Mouse (Mus musculus) telencephalon, adult 2 months (tissue): Measurements from ENCODE around the gene Ddit4.

Experiments used
- DNase-seq: peaks from one replicate; pipeline ENCODE4 v3.0.0-alpha.2; 2011; ENCODE audit warnings: low read depth, low spot score

Gene Ddit4

GRCm38 (mm10) chr10:59949255-59949648, 2.4 kb downstream of the Ddit4 start:
- DNase-seq, result no peak

DNA sequence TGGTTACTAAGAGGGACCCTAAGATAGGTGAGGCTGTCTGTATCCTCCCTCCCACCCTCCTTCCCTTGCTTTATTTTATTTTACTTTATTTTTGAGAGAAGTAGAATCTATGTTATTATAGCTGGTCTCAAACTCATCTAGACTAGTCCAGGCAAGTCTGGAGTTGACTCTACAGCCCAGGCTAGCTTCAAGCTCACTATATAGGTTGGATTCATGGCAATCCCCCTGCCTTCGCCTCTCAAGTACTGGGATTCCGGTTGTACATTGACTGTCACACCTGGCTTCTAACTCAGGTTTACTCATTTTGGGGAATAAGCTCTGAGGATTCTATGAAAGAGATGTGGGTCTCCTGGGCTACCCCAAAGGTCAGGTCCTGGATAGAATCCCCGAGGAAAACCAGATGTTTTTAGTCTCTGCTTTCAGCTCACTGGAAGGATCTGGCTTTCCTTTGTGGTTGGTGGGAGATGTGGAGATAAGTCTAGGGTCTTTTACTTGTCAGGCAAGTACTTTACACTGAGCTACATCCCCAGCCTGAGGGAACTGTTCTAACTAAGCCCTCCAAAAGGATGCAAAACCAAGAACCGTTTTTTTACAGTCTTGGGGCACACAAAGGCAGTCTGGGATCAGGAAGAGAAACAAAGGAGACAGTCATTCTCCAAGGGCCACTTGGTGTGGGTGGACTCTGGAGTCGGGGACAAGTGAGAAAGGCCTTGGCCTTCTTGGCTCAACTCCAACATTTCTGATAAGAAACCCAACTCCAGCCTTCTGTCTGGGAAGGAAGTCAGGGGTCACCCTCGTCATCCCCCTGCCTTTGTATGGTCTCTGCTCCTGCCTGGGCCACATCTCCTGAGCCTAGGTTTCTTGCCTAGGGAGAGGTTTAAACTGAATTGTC, 3.0 kb downstream of the Ddit4 start:
- no peak for DNase-seq

- no peak for DNase-seq
These were observed 4.1 kb downstream of the Ddit4 start for GRCm38 (mm10) chr10:59947296-59948073.

- no peak for DNase-seq
These were observed 5.3 kb downstream of the Ddit4 start for GRCm38 (mm10) chr10:59946362-59946761.

DNA sequence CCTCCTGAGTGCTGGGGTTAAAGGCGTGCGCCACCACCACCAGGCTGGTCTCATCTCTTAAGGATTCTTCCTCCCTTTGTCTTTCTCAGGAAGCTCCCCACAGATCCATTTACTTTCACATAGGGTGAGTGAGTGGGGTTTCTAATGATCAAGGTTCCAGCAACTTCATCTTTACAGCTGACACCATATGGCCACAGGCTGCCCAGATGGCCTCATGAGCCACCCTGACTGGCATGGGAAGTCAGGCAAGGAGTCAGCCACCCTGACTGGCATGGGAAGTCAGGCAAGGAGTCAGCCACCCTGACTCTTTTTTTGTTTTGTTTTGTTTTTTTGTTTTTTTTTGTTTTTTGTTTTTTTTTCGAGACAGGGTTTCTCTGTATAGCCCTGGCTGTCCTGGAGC, 6.2 kb downstream of the Ddit4 start:
- DNase-seq, result no peak

GRCm38 (mm10) chr10:59943421-59943989, 8.1 kb downstream of the Ddit4 start:
- DNase-seq, result no peak

GRCm38 (mm10) chr10:59942847-59943420, 8.7 kb downstream of the Ddit4 start:
- no peak for DNase-seq

DNA sequence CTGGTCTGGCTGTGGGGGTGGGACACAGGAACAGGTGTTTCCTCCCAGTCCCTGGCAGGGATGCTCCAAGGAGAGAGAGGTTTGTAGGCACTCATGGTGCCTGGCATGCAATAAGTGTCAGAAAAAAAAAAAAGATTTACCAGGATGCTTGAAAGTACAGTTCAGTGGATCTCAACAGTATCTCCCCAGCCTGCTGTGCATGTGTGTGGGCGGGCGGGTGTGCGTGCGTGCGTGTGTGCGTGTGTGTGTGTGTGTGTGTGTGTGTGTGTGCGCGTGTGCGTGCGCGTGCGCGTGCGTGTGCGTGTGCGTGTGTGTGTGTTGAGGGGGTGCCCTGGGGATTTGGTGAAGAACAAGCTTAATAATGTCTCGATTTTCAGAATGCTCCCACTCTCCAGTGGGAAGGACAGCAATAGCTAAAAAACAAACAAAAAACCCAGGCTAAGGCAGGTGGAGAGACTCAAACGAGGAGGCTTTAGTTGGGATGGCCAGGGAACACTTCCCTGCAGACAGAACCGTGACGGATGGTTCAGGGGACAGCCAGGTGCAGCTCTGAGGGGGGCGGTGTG, 9.3 kb downstream of the Ddit4 start:
- DNase-seq, result no peak

DNA sequence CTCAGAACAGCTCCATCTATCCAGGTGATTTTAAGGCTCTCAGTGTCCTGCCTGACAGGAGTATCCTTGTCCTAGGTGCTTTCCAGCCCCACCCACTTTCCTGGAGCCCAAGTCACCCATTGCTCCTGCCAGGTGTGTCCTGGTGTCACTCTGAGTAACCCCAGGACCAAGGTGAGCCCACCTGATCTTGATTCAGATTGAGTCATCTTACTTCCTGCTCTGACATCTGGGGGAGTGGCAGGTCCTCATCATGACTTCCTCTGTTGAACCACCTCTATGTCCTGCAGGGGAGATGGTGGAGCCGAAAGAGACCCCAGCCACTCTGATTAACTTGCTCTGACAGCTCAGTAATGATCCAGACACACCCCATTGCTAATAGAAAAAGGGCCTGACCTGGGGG, 12.6 kb downstream of the Ddit4 start:
- DNase-seq, result no peak

- DNase-seq, result no peak
These were observed 13.0 kb downstream of the Ddit4 start for GRCm38 (mm10) chr10:59938662-59939061.

GRCm38 (mm10) chr10:59936058-59936856, 15.4 kb downstream of the Ddit4 start:
- DNase-seq, result no peak

DNA sequence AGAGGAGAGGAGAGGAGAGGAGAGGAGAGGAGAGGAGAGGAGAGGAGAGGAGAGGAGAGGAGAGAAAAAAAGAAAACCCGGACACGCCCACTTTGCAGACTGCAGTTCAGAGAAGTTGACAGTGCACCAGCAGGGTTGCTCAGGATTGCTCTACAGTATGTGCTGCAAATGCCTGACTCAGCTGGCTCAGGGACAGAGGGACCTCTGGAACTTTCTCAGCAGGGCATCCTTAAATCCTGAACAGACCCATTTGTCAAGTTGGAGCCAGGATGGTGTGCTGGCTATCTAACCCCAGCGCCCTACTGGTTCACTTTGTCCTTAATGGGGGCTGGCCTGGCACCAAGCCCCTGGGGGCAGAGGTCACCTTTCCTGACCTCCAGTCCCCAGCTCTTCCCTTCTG, 17.6 kb downstream of the Ddit4 start:
- DNase-seq, result no peak

DNA sequence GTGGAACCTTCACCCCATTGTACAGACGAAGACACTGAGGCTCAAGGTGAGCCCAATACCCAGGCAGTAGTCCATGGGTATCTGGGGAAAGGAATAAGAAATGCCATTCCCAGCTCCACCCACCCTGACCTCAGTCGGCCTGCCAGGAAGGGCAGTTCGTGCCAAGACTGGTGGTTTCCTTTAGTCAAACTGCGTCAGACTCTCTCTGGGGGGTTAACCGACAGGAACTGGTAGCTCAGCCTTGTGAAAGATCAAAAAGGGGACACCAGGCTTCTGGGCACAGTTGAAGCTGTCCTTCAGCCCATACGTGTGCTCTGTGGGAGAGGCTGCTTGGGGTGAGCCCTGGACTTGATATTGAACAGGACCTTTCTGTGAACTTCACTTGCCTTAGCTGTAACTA, 19.1 kb downstream of the Ddit4 start:
- DNase-seq, result no peak

GRCm38 (mm10) chr10:59930996-59931395, 20.6 kb downstream of the Ddit4 start:
- peak; percentile 88 for DNase-seq

GRCm38 (mm10) chr10:59929205-59929604, 22.4 kb downstream of the Ddit4 start:
- DNase-seq, result no peak

DNA sequence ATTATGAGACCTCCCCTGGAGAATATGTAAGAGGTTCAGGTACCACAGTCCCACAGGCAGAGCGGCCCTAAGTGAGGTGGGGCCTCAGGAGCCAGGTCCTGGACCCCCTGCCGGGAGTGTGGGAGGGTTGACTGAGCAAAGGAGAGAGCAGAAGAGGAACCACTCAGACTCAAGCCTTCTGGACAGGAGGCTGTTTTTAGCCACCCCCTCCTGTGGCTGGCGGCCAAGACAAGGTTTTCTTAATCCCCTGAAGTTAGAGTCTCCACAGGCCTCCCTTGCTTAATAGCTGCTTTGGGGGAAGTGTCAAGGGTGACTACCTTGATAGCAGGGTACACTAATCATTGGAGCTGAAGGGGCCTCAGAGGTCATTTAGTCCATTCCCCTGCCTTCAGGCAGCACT, 27.3 kb downstream of the Ddit4 start:
- no peak for DNase-seq

DNA sequence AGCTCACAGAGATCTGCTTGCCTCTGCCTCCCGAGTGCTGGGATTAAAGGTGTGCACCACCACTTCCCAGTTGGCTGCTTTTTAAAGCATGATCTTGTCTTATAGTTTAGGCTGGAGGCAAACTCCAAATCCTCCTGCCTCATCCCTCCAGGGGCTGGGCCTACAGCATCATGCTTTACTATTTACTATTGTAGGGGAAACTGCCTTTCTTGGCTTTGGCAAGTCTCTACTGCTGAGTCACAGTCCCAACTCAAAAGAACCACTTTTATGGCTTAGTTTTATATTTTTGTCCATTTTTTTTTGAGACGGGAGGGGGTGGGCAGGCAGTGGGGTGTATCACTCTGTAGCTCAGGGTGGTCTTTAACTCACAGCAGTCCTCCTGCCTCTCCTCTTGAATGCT, 28.1 kb downstream of the Ddit4 start:
- DNase-seq, result no peak

GRCm38 (mm10) chr10:59920810-59921681, 30.6 kb downstream of the Ddit4 start:
- DNase-seq, result no peak

DNA sequence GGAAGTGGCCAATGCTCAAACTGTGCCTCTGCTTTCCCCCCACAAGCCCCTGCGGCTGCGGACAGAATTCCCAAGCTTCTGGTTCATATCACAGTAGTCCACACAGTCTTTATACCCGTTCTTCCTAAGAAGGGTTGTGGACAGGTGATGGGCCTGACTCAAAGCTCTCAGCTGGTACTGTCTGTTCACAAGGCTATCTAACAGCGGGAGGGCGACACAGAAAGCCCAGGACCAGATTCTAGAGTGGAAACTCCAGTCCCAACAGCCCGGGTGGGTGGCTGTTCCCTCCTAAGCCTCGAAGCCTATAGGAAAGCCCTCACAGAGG, 31.2 kb downstream of the Ddit4 start:
- no peak for DNase-seq

DNA sequence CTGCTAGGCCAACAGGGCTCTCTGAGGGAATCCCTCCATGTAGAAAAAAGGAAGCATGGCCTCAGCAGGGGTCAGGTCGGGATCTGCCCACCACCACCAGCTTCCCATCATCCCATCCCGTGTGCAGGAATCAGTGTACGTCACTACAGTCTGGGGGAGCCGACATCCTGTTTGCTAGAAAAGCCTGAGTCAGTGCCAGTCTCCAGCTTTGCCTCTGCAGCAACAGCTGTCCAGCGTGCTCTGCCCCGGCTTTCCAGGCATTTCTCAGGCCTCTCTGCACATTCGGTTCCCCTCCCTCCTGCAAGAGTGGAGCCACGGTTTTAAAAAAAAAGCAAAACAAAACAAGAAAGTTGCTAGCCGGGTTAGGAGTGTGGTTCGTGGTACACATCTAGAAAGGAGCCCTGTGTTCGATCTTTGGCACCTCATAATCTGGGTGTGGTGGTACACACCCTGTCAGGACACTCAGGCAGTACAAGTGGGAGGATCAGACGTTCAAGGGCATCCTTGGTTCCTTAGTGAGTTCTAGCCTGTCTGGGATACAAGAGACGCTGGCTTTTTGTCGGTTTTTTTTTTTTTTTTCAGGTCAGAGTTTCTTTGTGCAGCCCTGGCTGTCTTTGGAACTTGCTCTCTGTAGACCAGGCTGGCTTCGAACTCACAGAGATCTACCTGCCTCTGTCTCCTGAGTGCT, 32.0 kb downstream of the Ddit4 start:
- DNase-seq, result no peak
